Mouse (Mus musculus) left cerebral cortex, postnatal 36 days (tissue): ENCODE measurements at regions not wholly inside any gene's neighbourhood (a gene's known extent, or its start where the extent isn't known, plus 50 kb on each side); places are given as distances from the start of the nearest gene placed in this dataset.

Experiments used
- DNase-seq, 2 experiments: peaks; one replicate each; pipeline ENCODE4 v3.0.0; 2021 to 2022; ENCODE audit warnings: low spot score in 2 of 2, mixed read lengths in 1 of 2
- intact Hi-C: fragments of 180-260 bp; cut with DNase I; formaldehyde crosslinking; loops from one replicate; pipeline ENCODE4 v1.15.1; 2025

GRCm38 (mm10) chr13:31313821-31314220, 242.1 kb upstream of the Foxq1 start:
- intact Hi-C loops: no loop called here
- DNase-seq: no peak

DNA sequence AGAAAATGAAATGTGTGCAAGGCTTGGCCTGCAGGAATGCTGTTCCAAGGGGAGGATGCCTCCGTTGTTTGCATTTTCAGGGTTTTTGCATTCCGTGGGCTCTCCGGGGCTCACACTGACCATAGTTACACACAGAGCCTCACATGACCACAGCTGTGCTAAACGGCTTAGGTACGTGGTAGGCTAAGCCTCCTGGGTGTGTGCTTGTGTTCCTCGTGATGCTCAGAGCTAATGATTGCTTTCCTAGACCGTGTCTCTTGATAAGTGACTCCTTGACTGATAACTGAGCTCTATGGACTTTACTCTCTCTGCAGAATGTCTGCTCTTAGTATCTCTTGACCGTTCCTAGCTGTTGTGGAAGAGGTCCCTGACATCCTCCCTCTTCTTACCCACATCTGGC, 238.9 kb upstream of the Foxq1 start:
- no peak for DNase-seq
- intact Hi-C loops: no loop called here

- DNase-seq: no peak
- intact Hi-C loops: no loop called here
Observed at GRCm38 (mm10) chr13:31318008-31318407, 237.9 kb upstream of the Foxq1 start.

- no peak for DNase-seq
- intact Hi-C loops: no loop called here
Observed at GRCm38 (mm10) chr13:31321411-31321810, 234.5 kb upstream of the Foxq1 start.

DNA sequence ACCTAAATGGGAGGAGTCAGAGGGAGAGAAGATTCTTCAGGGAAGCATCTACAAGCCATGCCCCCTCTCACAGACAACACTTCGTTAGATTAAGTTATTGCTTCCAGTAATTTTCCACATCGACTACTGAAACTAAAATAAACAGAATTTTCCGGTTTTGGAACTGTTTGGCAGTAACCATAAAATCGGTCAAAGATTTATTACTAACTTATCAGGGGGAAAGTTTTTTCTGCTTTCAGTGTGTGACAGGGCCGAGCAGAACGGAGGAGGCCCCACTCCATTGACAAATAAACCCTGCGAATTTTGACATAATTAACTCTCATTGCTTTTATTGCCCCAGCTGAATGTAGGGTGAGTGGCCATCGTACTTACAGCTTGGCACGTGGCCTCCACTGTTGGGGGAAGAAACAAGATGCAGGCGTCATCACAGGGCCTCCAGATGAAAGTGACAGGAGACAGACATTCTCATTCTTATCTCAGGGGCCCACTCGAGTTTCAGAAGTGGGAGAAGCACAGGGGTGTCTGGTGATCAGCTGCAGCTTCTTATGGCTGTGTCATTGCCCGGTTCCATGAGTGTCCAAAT, 229.6 kb upstream of the Foxq1 start:
- intact Hi-C loops: no loop called here
- DNase-seq: no peak

- no peak for DNase-seq
- intact Hi-C loops: no loop called here
Observed at GRCm38 (mm10) chr13:31327511-31327951, 228.4 kb upstream of the Foxq1 start.

DNA sequence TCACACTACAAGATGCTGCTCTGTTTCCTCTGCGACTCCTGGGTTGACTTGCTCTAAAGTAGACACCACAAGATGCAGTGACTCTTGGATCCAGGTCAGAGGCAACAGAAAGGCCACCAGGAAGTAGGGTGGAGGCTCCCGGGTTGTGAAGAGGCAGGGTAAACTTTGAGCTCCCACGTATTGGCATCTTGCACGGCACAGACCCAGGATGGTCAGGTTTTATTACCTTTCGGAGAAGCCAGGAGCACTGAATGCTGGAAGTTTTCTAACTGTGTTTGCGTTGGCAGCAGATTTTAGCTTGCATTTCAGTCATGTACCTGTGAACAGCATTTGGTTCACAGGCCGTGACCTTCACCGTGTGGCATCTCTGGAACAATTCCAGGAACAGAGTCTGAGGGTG, 227.2 kb upstream of the Foxq1 start:
- DNase-seq: no peak

DNA sequence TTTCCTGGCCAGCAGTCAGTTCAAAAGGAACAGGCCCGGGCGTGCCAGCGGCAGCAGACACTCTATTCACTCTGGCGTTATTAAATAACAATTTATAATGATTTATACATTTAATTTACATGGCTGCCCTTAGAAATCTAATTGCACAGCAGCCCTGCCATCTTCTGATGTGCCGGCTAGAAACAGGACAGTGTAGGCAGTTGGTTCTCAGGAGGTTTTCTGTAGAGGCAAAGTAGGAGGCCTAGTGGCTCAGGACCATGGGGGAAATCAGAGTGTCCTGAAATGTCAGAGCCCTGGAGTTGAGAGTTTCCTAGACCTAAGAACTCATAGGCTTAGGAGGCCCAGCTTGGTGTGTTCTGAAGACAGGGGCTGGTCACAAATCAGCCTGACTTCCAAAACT, 225.2 kb upstream of the Foxq1 start:
- intact Hi-C loops: no loop called here
- no peak for DNase-seq

More for the DNA sequence above, 227.2 kb upstream of the Foxq1 start:
- intact Hi-C loops: no loop called here

DNA sequence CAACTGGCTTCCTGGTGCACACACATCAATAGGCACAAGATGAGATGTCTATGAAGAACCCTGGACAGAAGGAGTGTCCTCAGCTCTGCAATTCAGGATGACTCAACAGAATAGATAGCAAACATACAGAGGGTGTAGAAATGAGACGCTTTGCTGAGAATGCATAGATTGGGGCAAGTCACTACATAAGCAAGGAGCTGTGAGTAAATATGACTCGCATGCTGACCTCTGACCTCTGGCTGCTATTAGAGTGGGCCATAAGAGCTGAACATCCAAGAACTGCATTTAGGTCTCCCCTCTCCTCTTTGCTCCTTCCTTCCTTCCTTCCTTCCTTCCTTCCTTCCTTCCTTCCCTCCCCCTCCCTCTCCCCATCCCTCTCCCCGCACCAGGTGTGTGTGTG, 221.0 kb upstream of the Foxq1 start:
- intact Hi-C loops: no loop called here
- DNase-seq: no peak

GRCm38 (mm10) chr13:31337631-31338030, 218.3 kb upstream of the Foxq1 start:
- DNase-seq: no peak
- intact Hi-C loops: no loop called here

DNA sequence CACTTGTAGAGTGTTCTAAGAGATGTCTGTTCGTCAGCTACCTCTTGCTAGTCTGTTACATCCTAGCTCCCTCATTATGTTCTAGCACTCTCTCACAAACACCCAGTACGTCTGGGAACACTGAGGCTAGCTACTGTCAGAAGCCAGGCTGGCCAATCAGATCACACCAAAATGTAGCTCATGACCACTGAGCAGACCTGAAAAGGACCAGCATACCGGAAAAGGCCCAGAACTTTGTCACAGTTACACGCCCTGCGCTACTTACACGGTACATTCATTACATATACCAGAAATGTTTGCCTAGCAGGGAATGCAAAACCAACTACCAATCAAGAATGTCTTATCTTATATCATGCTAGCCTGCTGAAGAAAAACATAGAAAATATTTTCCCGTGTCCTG, 216.5 kb upstream of the Foxq1 start:
- intact Hi-C loops: no loop called here
- no peak for DNase-seq

- intact Hi-C loops: no loop called here
Observed at GRCm38 (mm10) chr13:31339901-31340300, 216.0 kb upstream of the Foxq1 start.

GRCm38 (mm10) chr13:31340363-31340948, 215.5 kb upstream of the Foxq1 start:
- intact Hi-C loops: no loop called here
- no peak for DNase-seq

More at GRCm38 (mm10) chr13:31339901-31340300, 216.0 kb upstream of the Foxq1 start:
- DNase-seq: no peak

DNA sequence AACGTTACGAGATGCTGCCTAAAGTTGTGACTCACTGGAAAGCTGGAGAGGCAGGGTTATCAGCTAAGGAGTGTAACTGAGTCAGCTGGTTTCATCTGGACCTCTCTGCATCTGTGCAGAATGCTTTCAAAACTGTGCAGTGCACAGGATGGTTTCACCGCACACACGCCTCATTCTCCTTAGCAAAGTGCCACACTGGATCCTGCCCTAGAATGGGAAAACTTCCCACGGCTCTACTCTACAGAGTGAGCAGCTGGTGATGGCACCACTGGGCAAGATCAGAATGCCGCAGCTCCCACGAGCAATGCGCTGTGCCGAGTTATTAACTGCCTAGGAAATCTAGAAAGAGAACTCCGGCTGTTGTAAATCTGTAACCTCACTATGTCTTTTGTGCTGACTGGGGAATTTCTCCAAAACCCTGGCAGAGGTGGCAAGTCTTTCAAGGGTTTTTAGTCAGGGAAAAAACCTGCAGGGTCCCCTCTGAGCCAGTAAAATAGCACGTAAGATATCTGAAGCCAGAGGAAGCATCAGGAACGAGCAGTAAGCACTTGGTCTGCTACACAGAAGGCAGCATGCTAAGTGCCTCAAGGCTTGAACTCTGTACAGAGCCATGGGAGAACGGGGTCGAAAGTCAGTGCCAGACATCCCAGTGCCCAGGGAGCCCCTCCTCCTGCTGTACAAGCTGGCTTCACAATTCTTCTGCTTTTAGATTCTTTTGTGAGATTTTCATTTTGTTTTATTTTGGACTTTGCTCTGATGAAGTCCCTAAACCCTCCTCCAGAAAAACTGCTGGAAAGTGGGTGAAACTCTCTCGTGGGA, 214.4 kb upstream of the Foxq1 start:
- intact Hi-C loops: no loop called here
- DNase-seq: peak; percentile 7 to 8

DNA sequence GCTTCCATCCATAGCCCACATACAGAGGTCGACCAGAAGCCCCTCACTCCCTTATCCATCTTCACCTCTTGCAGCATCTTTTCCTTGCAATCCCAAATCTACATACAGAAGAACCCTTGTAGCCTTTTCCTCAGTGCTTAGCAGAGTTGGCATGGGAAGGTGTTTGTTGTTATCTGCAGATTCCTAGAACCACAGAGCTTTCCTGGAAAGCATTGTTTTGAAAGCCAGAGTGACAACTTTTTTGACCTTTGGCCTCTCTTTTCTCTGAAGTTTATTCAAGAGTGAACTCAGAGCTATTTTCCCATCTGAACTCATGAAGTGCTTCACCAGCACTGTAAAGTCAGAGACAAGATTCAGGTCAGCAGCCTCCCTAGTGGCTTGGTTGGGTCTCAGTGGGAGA, 209.7 kb upstream of the Foxq1 start:
- intact Hi-C loops: no loop called here
- DNase-seq: no peak

GRCm38 (mm10) chr13:31347000-31347399, 208.9 kb upstream of the Foxq1 start:
- no peak for DNase-seq
- intact Hi-C loops: no loop called here

DNA sequence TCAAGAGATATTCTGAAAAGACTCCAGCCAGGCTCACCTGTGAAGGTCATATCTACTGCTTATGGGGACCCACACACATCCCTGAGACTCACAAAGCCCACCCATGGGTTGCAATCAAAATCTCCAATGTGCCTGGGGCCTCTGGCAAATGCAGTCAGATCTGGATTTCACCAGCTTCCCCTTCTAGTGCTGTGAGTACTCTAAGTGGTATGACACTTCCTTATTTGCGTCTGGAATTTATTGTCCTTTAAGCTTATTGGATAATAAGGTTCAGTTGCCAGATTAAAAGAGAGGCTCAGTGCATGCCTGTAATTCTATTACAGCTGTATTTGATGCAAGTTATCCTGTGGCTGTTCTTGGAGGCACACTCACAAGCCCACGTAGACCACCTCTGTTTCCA, 206.3 kb upstream of the Foxq1 start:
- DNase-seq: no peak
- intact Hi-C loops: no loop called here

GRCm38 (mm10) chr13:31351481-31351880, 204.5 kb upstream of the Foxq1 start:
- no peak for DNase-seq

DNA sequence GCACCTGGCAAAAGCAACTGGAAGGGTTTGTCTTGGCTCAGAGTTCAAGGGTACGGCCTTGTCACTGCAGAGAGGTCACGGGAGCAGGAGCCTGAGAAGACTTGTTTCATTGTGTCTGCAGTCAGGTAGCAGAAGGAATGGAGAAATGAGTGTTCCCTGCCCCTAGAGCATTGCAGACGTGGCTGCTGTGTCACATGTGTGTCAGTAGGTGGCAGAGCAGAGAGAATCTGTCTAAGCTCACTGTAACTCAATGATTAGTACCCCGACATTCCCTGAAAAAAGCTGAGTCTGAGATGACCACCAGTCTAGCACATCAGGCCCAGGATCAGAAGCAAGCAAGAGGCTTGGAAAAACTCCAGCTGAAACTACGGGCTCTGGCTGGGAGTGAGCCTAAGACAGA, 203.1 kb upstream of the Foxq1 start:
- intact Hi-C loops: no loop called here
- no peak for DNase-seq

More at GRCm38 (mm10) chr13:31351481-31351880, 204.5 kb upstream of the Foxq1 start:
- intact Hi-C loops: no loop called here

DNA sequence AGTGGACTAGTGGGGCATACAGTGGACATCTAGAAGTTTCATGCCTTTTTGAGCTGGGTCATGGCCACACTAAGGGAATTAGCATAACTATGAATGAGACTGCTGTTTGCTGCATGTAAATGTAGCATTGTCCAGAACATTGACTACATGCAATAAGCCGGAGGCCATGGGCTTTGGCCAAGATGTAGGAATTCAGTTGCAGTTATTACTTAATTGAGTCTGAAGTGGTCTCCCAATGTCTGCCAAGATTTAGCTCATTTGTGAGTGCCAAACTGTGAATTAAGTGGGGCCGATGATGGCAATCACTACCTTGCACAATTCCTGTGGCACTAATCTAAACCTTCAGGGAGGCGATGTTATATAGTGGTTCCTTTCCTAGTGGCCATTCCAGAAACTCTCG, 196.6 kb upstream of the Foxq1 start:
- intact Hi-C loops: no loop called here
- no peak for DNase-seq

DNA sequence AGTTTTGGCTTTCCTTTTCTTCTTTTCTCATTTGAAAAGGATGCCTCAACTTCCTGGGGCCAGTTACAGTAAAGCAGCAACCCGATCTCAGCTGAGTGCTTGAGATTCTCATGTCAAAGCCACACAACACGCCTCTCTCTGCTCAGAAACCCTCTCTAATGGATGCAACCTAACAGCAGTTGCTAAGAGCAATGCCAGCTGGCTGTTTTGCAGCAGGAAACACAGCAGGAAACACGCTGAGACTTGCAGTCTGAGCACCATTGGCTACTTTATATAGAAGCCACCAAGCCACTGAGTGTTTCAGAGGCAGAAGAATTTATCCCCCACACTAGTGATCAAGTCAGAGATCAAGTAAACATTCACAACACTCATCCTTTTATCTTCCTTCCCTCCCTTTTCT, 193.5 kb upstream of the Foxq1 start:
- intact Hi-C loops: no loop called here
- DNase-seq: no peak
